Mouse (Mus musculus) CH12.LX (cell line): ENCODE measurements at regions not wholly inside any gene's neighbourhood (a gene's known extent, or its start where the extent isn't known, plus 50 kb on each side); places are given as distances from the start of the nearest gene placed in this dataset.

Experiments
- BHLHE40 ChIP-seq: IDR thresholded peaks from 2 replicates; pipeline ENCODE4 v1.6.1; 2011; ENCODE audit warnings: mild to moderate bottlenecking, low read depth, low read length, improper control_type of control experiment
- CHD1 ChIP-seq: IDR thresholded peaks from 2 replicates; pipeline ENCODE4 v1.6.1; 2012; ENCODE audit warnings: low read depth, low read length, improper control_type of control experiment, inconsistent platforms
- CTCF ChIP-seq, 2 experiments: IDR thresholded peaks in 1 of 2; conservative IDR thresholded peaks in 1 of 2; 2 replicates each; pipeline ENCODE4 v1.5.1; 2011 to 2012; ENCODE audit warnings: low read depth in 2 of 2, low read length in 2 of 2, improper control_type of control experiment in 1 of 2, inconsistent platforms in 1 of 2, mild to moderate bottlenecking in 1 of 2, moderate library complexity in 1 of 2
- GABPA ChIP-seq: IDR thresholded peaks from 2 replicates; pipeline ENCODE4 v1.6.1; 2012; ENCODE audit warnings: low read depth, low read length, improper control_type of control experiment, inconsistent platforms; ENCODE audit not compliant: insufficient replicate concordance
- MXI1 ChIP-seq: IDR thresholded peaks from 2 replicates; pipeline ENCODE4 v1.6.1; 2011; ENCODE audit warnings: mild to moderate bottlenecking, low read depth, low read length, improper control_type of control experiment
- NELFE ChIP-seq: IDR thresholded peaks from 2 replicates; pipeline ENCODE4 v1.6.1; 2011; ENCODE audit warnings: low read depth, low read length, improper control_type of control experiment
- POLR2A ChIP-seq: IDR thresholded peaks from 2 replicates; pipeline ENCODE4 v1.6.1; 2011; ENCODE audit warnings: low read depth, mild to moderate bottlenecking, improper control_type of control experiment, low read length
- SMC3 ChIP-seq: IDR thresholded peaks from 2 replicates; pipeline ENCODE4 v1.6.1; 2011; ENCODE audit warnings: low read depth, low read length, improper control_type of control experiment

GRCm38 (mm10) chr1:42261800-42262199, 433.8 kb upstream of the Pou3f3 start:
- TF ChIP-seq MXI1 = no peak
- no peak for TF ChIP-seq NELFE
- TF ChIP-seq CTCF (conservative IDR thresholded peaks at IDR 0.05 in 1 of 2, IDR thresholded peaks at IDR 0.05 in 1 of 2; ENCODE audit: low read depth in 2 of 2, low read length in 2 of 2) = no peak
- no peak for TF ChIP-seq POLR2A
- no peak for TF ChIP-seq GABPA
- no peak for TF ChIP-seq SMC3
- TF ChIP-seq CHD1 = no peak
- no peak for TF ChIP-seq BHLHE40
